ENCODE assay signal across 10 mouse cellular contexts in genomic region chr19:14889794-14890193, GRCm38 (mm10).
DNase-seq lines count a peak whose midpoint lies in the region; ATAC-seq and TF ChIP-seq lines count a peak whose summit lies in the region.
"Had no signal": no experiment of that assay in that cellular context is flagged by ENCODE, and none has a peak within 500 bp of the region (broad histone marks: within the 10 kb centered on the region; RNA-seq: fewer than 3 reads in every experiment).

No protein-coding gene starts in this region.

- peaks cover 10% of the 10 kb centered on the region for H3K4me1 ChIP-seq in heart, embryonic 10.5 days
- 0 out of 2 replicates have a peak, but pooled peaks cover 6% of the 10 kb centered on the region for H3K4me1 ChIP-seq in forebrain, postnatal 0 days (ENCODE audit: insufficient read depth)
- H3K4me1 ChIP-seq in midbrain, embryonic 11.5 days (ENCODE audit: control insufficient read depth, insufficient read depth, low read length), result peaks cover 36% of the 10 kb centered on the region

- no peak overlapping the region for H3K4me2 ChIP-seq in forebrain, postnatal 0 days (ENCODE audit: low read depth)
- peak overlapping the region; percentile 43 for H3K4me2 ChIP-seq in midbrain, embryonic 11.5 days

- no peaks in the 10 kb centered on the region for H3K9me3 ChIP-seq in heart, embryonic 10.5 days
- no peaks in the 10 kb centered on the region for H3K9me3 ChIP-seq in forebrain, postnatal 0 days (ENCODE audit: low read length)
- H3K9me3 ChIP-seq in midbrain, embryonic 11.5 days (ENCODE audit: control insufficient read depth, low read length), result no peaks in the 10 kb centered on the region

- TF ChIP-seq CTCF in forebrain, postnatal 0 days (IDR thresholded peaks at IDR 0.05; ENCODE audit: low read depth), result no peak

- intact Hi-C loops in heart, postnatal 25 days (cut with DNase I), result no loop called here

- ATAC-seq in forebrain, postnatal 0 days, result peak; percentile 14; the same call in 1 of the 2 replicates
- ATAC-seq in midbrain, embryonic 11.5 days (ENCODE audit: low FRiP score), result peak; percentile 33

- H3K27ac ChIP-seq in heart, embryonic 10.5 days, result no peak overlapping the region
- H3K27ac ChIP-seq in forebrain, postnatal 0 days (ENCODE audit: low read depth, low read length), result no peak overlapping the region
- peak overlapping the region; percentile 84 for H3K27ac ChIP-seq in midbrain, embryonic 11.5 days (ENCODE audit: low read depth, low read length)

- H3K27me3 ChIP-seq in heart, embryonic 10.5 days (ENCODE audit: insufficient read depth, poor library complexity, severe bottlenecking), result peaks cover 31% of the 10 kb centered on the region
- peaks cover 15% of the 10 kb centered on the region; the same call in 1 of the 2 replicates for H3K27me3 ChIP-seq in forebrain, postnatal 0 days (ENCODE audit: insufficient read depth, low read length)
- peaks cover 2% of the 10 kb centered on the region; the same call in 1 of the 2 replicates for H3K27me3 ChIP-seq in midbrain, embryonic 11.5 days (ENCODE audit: control insufficient read depth, insufficient read depth, low read length)

- H3K4me3 ChIP-seq in heart, embryonic 10.5 days, result peak overlapping the region; percentile 50
- no peak overlapping the region for H3K4me3 ChIP-seq in forebrain, postnatal 0 days (ENCODE audit: low read depth, low read length)
- peak overlapping the region; percentile 17 for H3K4me3 ChIP-seq in midbrain, embryonic 11.5 days (ENCODE audit: low read depth, low read length)

- H3K36me3 ChIP-seq in heart, embryonic 10.5 days, result no peaks in the 10 kb centered on the region
- H3K36me3 ChIP-seq in forebrain, postnatal 0 days (ENCODE audit: insufficient read depth), result no peaks in the 10 kb centered on the region
- no peaks in the 10 kb centered on the region for H3K36me3 ChIP-seq in midbrain, embryonic 11.5 days (ENCODE audit: control insufficient read depth, insufficient read depth, low read length)

- WGBS in heart, embryonic 10.5 days, result 59% methylated on average over 3 of the region's 3 CpGs
- WGBS in forebrain, postnatal 0 days, result 22% methylated on average over 3 of the region's 3 CpGs
- whole genome bisulfite sequencing in midbrain, embryonic 11.5 days, result 24% methylated on average over 3 of the region's 3 CpGs

- H3K9ac ChIP-seq in forebrain, postnatal 0 days, result no peak overlapping the region
- H3K9ac ChIP-seq in midbrain, embryonic 11.5 days (ENCODE audit: low read length), result peak overlapping the region; percentile 39; the same call in 1 of the 2 replicates

- DNase-seq in heart, embryonic 10.5 days (ENCODE audit: low spot score), result no peak
- DNase-seq in heart, postnatal 25 days (ENCODE audit: low spot score), result no peak
- DNase-seq in Muller cell, postnatal 12 days (ENCODE audit: inconsistent ontology term), result peak; percentile 96
- peak; percentile 14 for DNase-seq in forebrain, postnatal 0 days
- DNase-seq in midbrain, embryonic 11.5 days (ENCODE audit: low spot score, missing footprints), result no peak
- DNase-seq in testis, postnatal 14 days (ENCODE audit: low spot score), result no peak
- DNase-seq in cerebellum, postnatal 14 days, result no peak
- no peak for DNase-seq in cerebellum, adult 18-20 months
- DNase-seq: adrenal gland, postnatal 25 days; cerebellum, postnatal 36 days had no signal

Comparison
In these comparisons a context has a peak if more than half of its experiments do, and no peak if none do; other contexts are left out.
1. DNase-seq: peak in Muller cell, postnatal 12 days (single experiment) and forebrain, postnatal 0 days (single experiment); none in heart, embryonic 10.5 days (single experiment), heart, postnatal 25 days (single experiment), midbrain, embryonic 11.5 days (single experiment), testis, postnatal 14 days (single experiment), cerebellum, postnatal 14 days (0 of 2) and cerebellum, adult 18-20 months (0 of 2).